Mouse (Mus musculus): ENCODE results near the gene Chd1.

DNA sequence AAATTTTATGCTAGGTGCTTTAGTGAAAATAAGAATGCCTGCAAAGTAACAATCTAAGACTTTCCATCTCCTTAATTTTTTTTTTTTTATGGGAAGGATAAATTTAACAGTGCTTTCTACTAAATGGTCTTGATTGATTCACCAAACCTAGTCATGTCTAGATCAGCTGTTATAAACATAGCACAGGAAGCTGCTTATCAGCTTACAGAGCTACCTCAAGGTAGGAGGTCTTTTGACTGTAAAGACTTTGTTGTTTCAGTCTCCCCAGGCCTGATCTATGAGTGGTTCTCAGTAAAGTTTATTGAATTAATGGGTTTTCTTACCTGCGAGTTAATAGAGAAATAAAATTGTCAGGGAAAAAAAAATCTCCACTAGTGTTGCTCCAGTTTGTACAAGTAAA, 18.5 kb downstream of the Chd1 start:
- no peak for TF ChIP-seq POLR2A (IDR thresholded peaks at IDR 0.05; ENCODE audit: borderline replicate concordance, insufficient read depth, low read length)
- no peak for TF ChIP-seq CTCF (IDR thresholded peaks at IDR 0.05; ENCODE audit: borderline replicate concordance, insufficient read depth, low read depth, low read length)
